Mouse (Mus musculus): ENCODE measurements at regions not wholly inside any gene's neighbourhood (a gene's known extent, or its start where the extent isn't known, plus 50 kb on each side); places are given as distances from the start of the nearest gene placed in this dataset.
A peak's percentile ranks its signal among the peaks of the same experiment; 100 is the strongest.

GRCm38 (mm10) chr17:14540269-14540975 is 153.6 kb downstream of the Thbs2 start:
- DNase-seq (ENCODE audit: low spot score), result no peak

GRCm38 (mm10) chr17:14539651-14540050 is 154.4 kb downstream of the Thbs2 start:
- no peak for DNase-seq (ENCODE audit: low spot score)

GRCm38 (mm10) chr17:14539191-14539590 is 154.8 kb downstream of the Thbs2 start:
- DNase-seq (ENCODE audit: low spot score), result no peak

GRCm38 (mm10) chr17:14538527-14538926 is 155.5 kb downstream of the Thbs2 start:
- DNase-seq (ENCODE audit: low spot score), result no peak

- DNase-seq (ENCODE audit: low spot score), result no peak
These were observed 161.1 kb downstream of the Thbs2 start for GRCm38 (mm10) chr17:14532979-14533314.

- no peak for DNase-seq (ENCODE audit: low spot score)
These were observed 161.6 kb downstream of the Thbs2 start for GRCm38 (mm10) chr17:14532298-14532978.

GRCm38 (mm10) chr17:14531796-14532195 is 162.2 kb downstream of the Thbs2 start:
- DNase-seq (ENCODE audit: low spot score), result no peak

- DNase-seq (ENCODE audit: low spot score), result no peak
These were observed 166.3 kb downstream of the Thbs2 start for GRCm38 (mm10) chr17:14527691-14528090.

GRCm38 (mm10) chr17:14525255-14525654 is 168.8 kb downstream of the Thbs2 start:
- no peak for DNase-seq (ENCODE audit: low spot score)

GRCm38 (mm10) chr17:14524426-14525236 is 169.4 kb downstream of the Thbs2 start:
- DNase-seq (ENCODE audit: low spot score), result peak; percentile 66

- no peak for DNase-seq (ENCODE audit: low spot score)
These were observed 172.0 kb downstream of the Thbs2 start for GRCm38 (mm10) chr17:14522011-14522410.

- DNase-seq (ENCODE audit: low spot score), result peak; percentile 49
These were observed 173.5 kb downstream of the Thbs2 start for GRCm38 (mm10) chr17:14520565-14520964.

GRCm38 (mm10) chr17:14519367-14519766 is 174.7 kb downstream of the Thbs2 start:
- no peak for DNase-seq (ENCODE audit: low spot score)

GRCm38 (mm10) chr17:14518216-14518615 is 175.8 kb downstream of the Thbs2 start:
- DNase-seq (ENCODE audit: low spot score), result no peak

GRCm38 (mm10) chr17:14517368-14517767 is 176.7 kb downstream of the Thbs2 start:
- DNase-seq (ENCODE audit: low spot score), result no peak

- DNase-seq (ENCODE audit: low spot score), result no peak
These were observed 177.9 kb downstream of the Thbs2 start for GRCm38 (mm10) chr17:14516097-14516496.

GRCm38 (mm10) chr17:14513454-14513853 is 180.6 kb downstream of the Thbs2 start:
- no peak for DNase-seq (ENCODE audit: low spot score)

GRCm38 (mm10) chr17:14510486-14510885 is 183.5 kb downstream of the Thbs2 start:
- DNase-seq (ENCODE audit: low spot score), result no peak

- DNase-seq (ENCODE audit: low spot score), result no peak
These were observed 186.9 kb downstream of the Thbs2 start for GRCm38 (mm10) chr17:14507111-14507510.

- DNase-seq (ENCODE audit: low spot score), result no peak
These were observed 187.9 kb downstream of the Thbs2 start for GRCm38 (mm10) chr17:14506123-14506522.

GRCm38 (mm10) chr17:14505415-14505814 is 188.6 kb downstream of the Thbs2 start:
- DNase-seq (ENCODE audit: low spot score), result no peak

- no peak for DNase-seq (ENCODE audit: low spot score)
These were observed 190.4 kb downstream of the Thbs2 start for GRCm38 (mm10) chr17:14503670-14504069.
